Mouse (Mus musculus) kidney, embryonic 14.5 days (tissue): ENCODE results near the gene 6430531B16Rik. TPM values are rescaled to one million over a fixed set of nuclear protein-coding genes. Genes with fewer than 3 reads are reported as not detected.
A peak's percentile ranks its signal among the peaks of the same experiment; 100 is the strongest.

Source experiments
- ATAC-seq: fragments of 200-750 bp; cut with Nextera tagmentation; 2 replicates; pipeline ENCODE4 v1.8.0; 2017; ENCODE audit warnings: moderate number of reproducible peaks, mild to moderate bottlenecking, moderate TSS enrichment, moderate library complexity; ENCODE audit not compliant: low FRiP score, low TSS enrichment
- H3K27ac ChIP-seq: fragments of 300-500 bp; sonication (generic); 2 replicates; pipeline ENCODE4 v1.5.1; 2014; ENCODE audit warnings: low read depth, mild to moderate bottlenecking, low read length, moderate library complexity, mixed read lengths
- H3K27me3 ChIP-seq: fragments of 300-500 bp; sonication (generic); 2 replicates; pipeline ENCODE4 v1.6.1; 2014; ENCODE audit warnings: mild to moderate bottlenecking, low read length; ENCODE audit not compliant: control insufficient read depth, insufficient read depth
- H3K36me3 ChIP-seq: fragments of 300-500 bp; sonication (generic); 2 replicates; pipeline ENCODE4 v1.6.1; 2014; ENCODE audit warnings: low read length, mixed read lengths; ENCODE audit not compliant: control insufficient read depth, insufficient read depth
- H3K4me1 ChIP-seq: fragments of 300-500 bp; sonication (generic); 2 replicates; pipeline ENCODE4 v1.6.1; 2014; ENCODE audit warnings: low read length, mixed read lengths; ENCODE audit not compliant: control insufficient read depth, insufficient read depth
- H3K4me2 ChIP-seq: fragments of 300-500 bp; sonication (generic); replicated peaks from 2 replicates; pipeline ENCODE4 v1.6.1; 2014; ENCODE audit warnings: low read depth, mild to moderate bottlenecking, low read length
- H3K4me3 ChIP-seq: fragments of 300-500 bp; sonication (generic); 2 replicates; pipeline ENCODE4 v1.5.1; 2014; ENCODE audit warnings: mild to moderate bottlenecking, low read length
- H3K9ac ChIP-seq: fragments of 300-500 bp; sonication (generic); 2 replicates; pipeline ENCODE4 v1.6.1; 2014; ENCODE audit warnings: low read depth, mild to moderate bottlenecking, low read length, moderate library complexity
- H3K9me3 ChIP-seq: fragments of 300-500 bp; sonication (generic); 2 replicates; pipeline ENCODE4 v1.6.1; 2016; ENCODE audit warnings: low read length; ENCODE audit not compliant: control insufficient read depth
- WGBS: fragments of 180-500 bp; shearing (Covaris S2); extraction: QIAGEN DNeasy Blood & Tissue Kit; methylation state at CpG from one replicate; pipeline ENCODE4 v1.1.7; 2014; 5-methylcytosine and 5-hydroxymethylcytosine counted together
- polyA plus RNA-seq: library from polyadenylated mRNA; unstranded; fragments of >200 nt; fragmentation: Nextera tagmentation; extraction: Ambion mirVana; gene quantifications from 2 replicates; pipeline ENCODE4 v1.2.1, GENCODE M21; 2014

6430531B16Rik gene
- polyA plus RNA-seq, 1 experiment from 2014 or later, result 0.55 TPM

DNA sequence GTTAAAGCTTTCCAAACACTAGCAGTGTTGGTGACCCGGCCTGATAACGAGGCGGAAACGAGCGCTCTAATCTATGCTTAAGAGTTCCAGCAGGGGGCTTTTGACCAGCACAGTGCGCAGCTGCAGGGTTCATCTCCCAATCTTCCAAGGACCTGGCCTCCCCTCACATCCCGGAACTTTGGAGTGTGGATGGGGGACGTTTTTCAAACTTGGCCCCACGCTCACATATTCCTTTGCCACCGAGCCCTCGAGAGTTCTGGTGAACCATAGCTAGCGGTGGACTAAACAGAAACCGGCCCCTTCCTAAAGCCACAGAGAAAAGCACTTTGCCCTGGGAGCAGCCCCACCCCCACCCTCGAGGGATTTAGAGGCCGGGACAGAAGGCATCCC, 28.7 kb downstream of the 6430531B16Rik start:
- H3K4me1 ChIP-seq, result no peaks in the 10 kb centered on the region
- no peaks in the 10 kb centered on the region for H3K9me3 ChIP-seq
- H3K4me3 ChIP-seq, result peak overlapping the region; percentile 49
- H3K9ac ChIP-seq, result peak overlapping the region; percentile 32
- ATAC-seq, result peak; percentile 90
- WGBS, result 1% methylated on average over 15 of the region's 15 CpGs
- no peak overlapping the region for H3K27ac ChIP-seq
- peaks cover 20% of the 10 kb centered on the region for H3K27me3 ChIP-seq
- H3K4me2 ChIP-seq, result peak overlapping the region; percentile 60
- no peaks in the 10 kb centered on the region for H3K36me3 ChIP-seq

DNA sequence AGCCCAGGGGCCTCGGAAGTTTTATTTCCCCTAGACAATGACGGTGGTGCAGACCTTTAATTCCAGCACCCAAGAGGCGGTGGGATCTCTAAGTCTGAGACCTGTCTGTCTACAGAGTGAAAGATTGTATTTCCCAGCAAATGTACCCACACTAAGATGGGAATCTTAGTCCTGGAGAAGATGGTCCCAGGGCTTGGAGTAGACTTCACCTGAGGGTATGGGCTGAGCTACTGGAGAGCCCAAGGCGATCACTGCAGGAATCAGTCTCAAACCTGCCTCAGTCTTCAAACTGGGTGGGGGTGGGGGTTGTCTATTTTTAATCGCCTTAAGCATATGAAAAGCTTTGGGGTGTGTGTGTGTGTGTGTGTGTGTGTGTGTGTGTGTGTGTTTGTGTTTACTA, 32.5 kb downstream of the 6430531B16Rik start:
- 35% methylated on average over 5 of the region's 5 CpGs for WGBS
- no peak overlapping the region for H3K9ac ChIP-seq
- no peak for ATAC-seq
- no peak overlapping the region for H3K4me3 ChIP-seq
- H3K4me1 ChIP-seq, result 0 out of 2 replicates have a peak, but pooled peaks cover 2% of the 10 kb centered on the region
- no peak overlapping the region for H3K27ac ChIP-seq
- H3K36me3 ChIP-seq, result no peaks in the 10 kb centered on the region
- peaks cover 48% of the 10 kb centered on the region for H3K27me3 ChIP-seq
- H3K9me3 ChIP-seq, result no peaks in the 10 kb centered on the region
- H3K4me2 ChIP-seq, result no peak overlapping the region

GRCm38 (mm10) chr7:139945516-139945915, 33.0 kb downstream of the 6430531B16Rik start:
- H3K4me2 ChIP-seq, result no peak overlapping the region
- no peak overlapping the region for H3K27ac ChIP-seq
- peaks cover 48% of the 10 kb centered on the region for H3K27me3 ChIP-seq
- H3K4me1 ChIP-seq, result 0 out of 2 replicates have a peak, but pooled peaks cover 2% of the 10 kb centered on the region
- no peak overlapping the region for H3K9ac ChIP-seq
- ATAC-seq, result no peak
- no peaks in the 10 kb centered on the region for H3K36me3 ChIP-seq
- 12% methylated on average over 5 of the region's 5 CpGs for WGBS
- no peaks in the 10 kb centered on the region for H3K9me3 ChIP-seq
- H3K4me3 ChIP-seq, result no peak overlapping the region

- no peaks in the 10 kb centered on the region for H3K9me3 ChIP-seq
- H3K4me3 ChIP-seq, result peak overlapping the region; percentile 27
- H3K27me3 ChIP-seq, result peaks cover 48% of the 10 kb centered on the region
- WGBS, result 3% methylated on average over 68 of the region's 68 CpGs
- no peak overlapping the region for H3K27ac ChIP-seq
- H3K4me2 ChIP-seq, result peak overlapping the region; percentile 42
- 0 out of 2 replicates have a peak, but pooled peaks cover 2% of the 10 kb centered on the region for H3K4me1 ChIP-seq
- 0 out of 2 replicates have a peak, but pooled peaks have one; percentile 29 for ATAC-seq
- H3K9ac ChIP-seq, result peak overlapping the region; percentile 13; the same call in 1 of the 2 replicates
- no peaks in the 10 kb centered on the region for H3K36me3 ChIP-seq
Measured at GRCm38 (mm10) chr7:139944291-139945240, 34.0 kb downstream of the 6430531B16Rik start.

- H3K27me3 ChIP-seq, result peaks cover 48% of the 10 kb centered on the region
- no peaks in the 10 kb centered on the region for H3K36me3 ChIP-seq
- peak within 1 kb of the TSS; percentile 13; the same call in 1 of the 2 replicates for H3K9ac ChIP-seq
- H3K4me3 ChIP-seq, result peak within 1 kb of the TSS; percentile 27
- no peak within 1 kb of the TSS for H3K27ac ChIP-seq
- no peaks in the 10 kb centered on the region for H3K9me3 ChIP-seq
- under 1% methylated on average over 56 of the region's 59 CpGs for WGBS
- ATAC-seq, result peak; percentile 76; the same call in 1 of the 2 replicates
- 0 out of 2 replicates have a peak, but pooled peaks cover 2% of the 10 kb centered on the region for H3K4me1 ChIP-seq
- peak within 1 kb of the TSS; percentile 42 for H3K4me2 ChIP-seq
Measured at GRCm38 (mm10) chr7:139943674-139944281, 34.8 kb downstream of the 6430531B16Rik start, which contains the start of gene Utf1. Gene Utf1 (plus strand): TSS chr7:139943789.

DNA sequence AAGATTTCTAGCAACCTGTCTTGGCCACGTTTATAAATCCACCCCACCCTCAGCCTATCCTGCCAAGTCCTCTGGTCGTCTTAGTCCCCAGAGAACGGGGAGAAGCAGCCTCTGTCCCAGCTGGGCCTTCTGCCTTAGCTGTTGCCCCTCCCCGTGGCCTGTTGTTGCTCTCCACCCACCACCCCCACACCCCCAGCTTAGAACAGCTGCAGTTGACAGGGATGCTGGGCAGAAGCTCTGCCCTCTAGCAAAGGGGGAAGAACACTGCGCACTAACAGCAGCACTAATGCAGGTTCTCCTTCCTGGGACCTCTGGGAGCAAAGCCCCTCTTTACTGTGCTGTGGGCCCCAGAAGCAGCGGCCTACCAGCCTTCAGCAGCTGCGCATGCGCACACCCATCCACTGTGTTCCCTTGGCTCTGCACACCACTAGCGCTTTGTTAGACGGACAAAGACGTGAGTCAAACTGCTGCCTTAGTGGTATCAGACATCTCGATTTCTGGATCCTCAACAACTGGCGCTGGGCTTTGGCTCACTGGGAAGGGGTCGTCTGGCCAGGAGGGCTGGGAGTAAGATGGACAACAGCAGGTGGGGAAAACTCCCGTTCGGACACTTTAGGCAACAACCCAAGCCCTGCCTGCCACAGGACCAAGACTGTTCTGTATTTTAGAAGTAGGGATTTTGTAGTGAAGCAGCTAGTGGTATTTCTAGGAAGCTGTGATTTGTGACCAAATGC, 37.9 kb downstream of the 6430531B16Rik start:
- Histone ChIP-seq H3K9me3 (no peaks in the 10 kb centered on the region), H3K36me3 (no peaks in the 10 kb centered on the region), H3K4me3 (no peak overlapping the region), H3K9ac (no peak overlapping the region), H3K27ac (no peak overlapping the region), H3K4me2 (no peak overlapping the region), H3K27me3 (peaks cover 36% of the 10 kb centered on the region), H3K4me1 (0 out of 2 replicates have a peak, but pooled peaks cover 2% of the 10 kb centered on the region)
- ATAC-seq, result no peak
- 64% methylated on average over 16 of the region's 16 CpGs for WGBS

- H3K4me1 ChIP-seq, result no peaks in the 10 kb centered on the region
- no peak overlapping the region for H3K27ac ChIP-seq
- H3K27me3 ChIP-seq, result peaks cover 8% of the 10 kb centered on the region
- no peak overlapping the region for H3K9ac ChIP-seq
- H3K4me2 ChIP-seq, result no peak overlapping the region
- no peak overlapping the region for H3K4me3 ChIP-seq
- ATAC-seq, result no peak
- no peaks in the 10 kb centered on the region for H3K9me3 ChIP-seq
- 65% methylated on average over 5 of the region's 5 CpGs for WGBS
- H3K36me3 ChIP-seq, result no peaks in the 10 kb centered on the region
Measured at GRCm38 (mm10) chr7:139937810-139938209, 40.7 kb downstream of the 6430531B16Rik start.

DNA sequence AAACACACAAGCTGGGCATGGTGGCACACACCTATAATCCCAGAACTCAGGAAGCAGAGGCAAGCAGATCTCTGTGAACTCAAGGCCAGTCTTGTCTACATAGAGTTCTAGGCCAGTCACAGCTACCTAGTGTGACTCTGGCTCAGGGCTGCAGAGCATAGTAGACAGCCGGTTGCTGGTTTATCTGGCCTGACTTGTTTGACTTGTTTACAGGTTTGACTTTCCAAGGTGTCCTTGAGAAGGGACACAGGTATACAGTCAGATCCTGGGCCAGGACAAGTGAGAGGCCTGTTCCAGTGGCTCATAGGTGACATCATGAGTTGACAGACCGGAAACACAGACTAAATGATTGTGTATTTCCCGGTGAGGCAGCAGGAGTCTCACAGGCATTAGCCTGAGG, 41.4 kb downstream of the 6430531B16Rik start:
- Histone ChIP-seq H3K9ac (no peak overlapping the region), H3K4me2 (no peak overlapping the region), H3K4me1 (no peaks in the 10 kb centered on the region), H3K27me3 (peaks cover 3% of the 10 kb centered on the region; the same call in 1 of the 2 replicates), H3K36me3 (no peaks in the 10 kb centered on the region), H3K9me3 (no peaks in the 10 kb centered on the region), H3K27ac (no peak overlapping the region), H3K4me3 (no peak overlapping the region)
- 67% methylated on average over 3 of the region's 3 CpGs for WGBS
- no peak for ATAC-seq
